Mouse (Mus musculus): ENCODE results near the gene Zc3h12a. TPM values are rescaled to one million over a fixed set of nuclear protein-coding genes. Genes with fewer than 3 reads are reported as not detected.

Zc3h12a gene
- total and polyA plus RNA-seq, 3 experiments: 0.92 to 3.3 TPM; not detected in 1

GRCm38 (mm10) chr4:125152469-125152868 lies 24.8 kb upstream of the Zc3h12a start:
- no peak overlapping the region for H3K9ac ChIP-seq (ENCODE audit: control insufficient read depth, low read depth, low read length, poor library complexity, severe bottlenecking)
- H3K79me2 ChIP-seq (ENCODE audit: control insufficient read depth, insufficient read depth, low read length, poor library complexity): no peaks in the 10 kb centered on the region
- no peaks in the 10 kb centered on the region for H3K36me3 ChIP-seq (ENCODE audit: control insufficient read depth in 1 of 2, insufficient read depth in 2 of 2, low read length in 2 of 2)
- H3K27ac ChIP-seq (ENCODE audit: control insufficient read depth, low read depth, low read length): no peak overlapping the region
- no peak for TF ChIP-seq TBP (IDR thresholded peaks at IDR 0.05; ENCODE audit: low read depth, low read length)
- no peak for TF ChIP-seq ELF1 (IDR thresholded peaks at IDR 0.05; ENCODE audit: low read depth, low read length)
- TF ChIP-seq RAD21 (IDR thresholded peaks at IDR 0.05; ENCODE audit: low read depth, low read length): no peak
- no peak for TF ChIP-seq ZNF384 (IDR thresholded peaks at IDR 0.05; ENCODE audit: low read depth, low read length)
- no peak for TF ChIP-seq MYB (IDR thresholded peaks at IDR 0.05; ENCODE audit: low read depth, low read length)
- no peak for TF ChIP-seq GABPA (IDR thresholded peaks at IDR 0.05; ENCODE audit: low read depth, low read length)
- TF ChIP-seq ZKSCAN1 (IDR thresholded peaks at IDR 0.05; ENCODE audit: low read depth, low read length): no peak
- no peak for TF ChIP-seq POLR2AphosphoS2 (IDR thresholded peaks at IDR 0.05; ENCODE audit: low read length)
- no peak for TF ChIP-seq RCOR1 (IDR thresholded peaks at IDR 0.05; ENCODE audit: low read depth, low read length)
- no peak for DNase-seq (ENCODE audit: low read depth, low spot score)
- no peaks in the 10 kb centered on the region for H3K9me3 ChIP-seq (replicated peaks; ENCODE audit: insufficient read depth, low read length)
- H3K27me3 ChIP-seq (ENCODE audit: control insufficient read depth in 1 of 2, insufficient read depth in 2 of 2, low read length in 2 of 2): no peaks in the 10 kb centered on the region; a peak in 1 of 4 replicates
- H3K4me1 ChIP-seq (ENCODE audit: control insufficient read depth in 1 of 2, insufficient read depth in 2 of 2, low read length in 2 of 2): no peaks in the 10 kb centered on the region
- no peak overlapping the region for H3K4me3 ChIP-seq (ENCODE audit: control insufficient read depth in 1 of 2, insufficient read depth in 1 of 2, low read depth in 2 of 2, low read length in 2 of 2)

GRCm38 (mm10) chr4:125149460-125149859 lies 21.8 kb upstream of the Zc3h12a start:
- Histone ChIP-seq H3K9me3 (replicated peaks; ENCODE audit: insufficient read depth, low read length) (no peaks in the 10 kb centered on the region), H3K4me3 (ENCODE audit: control insufficient read depth in 1 of 2, insufficient read depth in 1 of 2, low read depth in 2 of 2, low read length in 2 of 2) (no peak overlapping the region), H3K27ac (ENCODE audit: control insufficient read depth, low read depth, low read length) (no peak overlapping the region), H3K27me3 (ENCODE audit: control insufficient read depth in 1 of 2, insufficient read depth in 2 of 2, low read length in 2 of 2) (no peaks in the 10 kb centered on the region; a peak in 1 of 4 replicates), H3K4me1 (ENCODE audit: control insufficient read depth in 1 of 2, insufficient read depth in 2 of 2, low read length in 2 of 2) (no peaks in the 10 kb centered on the region), H3K9ac (ENCODE audit: control insufficient read depth, low read depth, low read length, poor library complexity, severe bottlenecking) (no peak overlapping the region), H3K36me3 (ENCODE audit: control insufficient read depth in 1 of 2, insufficient read depth in 2 of 2, low read length in 2 of 2) (no peaks in the 10 kb centered on the region), H3K79me2 (ENCODE audit: control insufficient read depth, insufficient read depth, low read length, poor library complexity) (no peaks in the 10 kb centered on the region)
- no peak for DNase-seq (ENCODE audit: low read depth, low spot score)
- TF ChIP-seq MXI1 (IDR thresholded peaks at IDR 0.05; ENCODE audit: low read depth, low read length) (no peak), MYB (IDR thresholded peaks at IDR 0.05; ENCODE audit: low read depth, low read length) (no peak), E2F4 (IDR thresholded peaks at IDR 0.05; ENCODE audit: borderline replicate concordance, low read depth, low read length) (no peak), GATA1 (IDR thresholded peaks at IDR 0.05; ENCODE audit: low read depth, low read length) (no peak), MEF2A (IDR thresholded peaks at IDR 0.05; ENCODE audit: extremely low read depth, insufficient replicate concordance, low read depth, low read length, poor library complexity, severe bottlenecking) (no peak), MAZ (IDR thresholded peaks at IDR 0.05; ENCODE audit: low read depth, low read length) (no peak), POLR2AphosphoS2 (IDR thresholded peaks at IDR 0.05; ENCODE audit: low read length) (no peak), TBP (IDR thresholded peaks at IDR 0.05; ENCODE audit: low read depth, low read length) (no peak), ELF1 (IDR thresholded peaks at IDR 0.05; ENCODE audit: low read depth, low read length) (no peak), NELFE (IDR thresholded peaks at IDR 0.05; ENCODE audit: low read depth, low read length) (no peak), ZNF384 (IDR thresholded peaks at IDR 0.05; ENCODE audit: low read depth, low read length) (no peak), CTCF (IDR thresholded peaks at IDR 0.05 in 2 of 3, conservative IDR thresholded peaks at IDR 0.05 in 1 of 3; ENCODE audit: control insufficient read depth in 1 of 3, insufficient read depth in 1 of 3, low read depth in 2 of 3, low read length in 3 of 3, poor library complexity in 1 of 3, severe bottlenecking in 1 of 3) (no peak), MYC (IDR thresholded peaks at IDR 0.05; ENCODE audit: low read depth, low read length) (no peak), HCFC1 (IDR thresholded peaks at IDR 0.05; ENCODE audit: low read depth, low read length) (no peak), POLR2AphosphoS5 (IDR thresholded peaks at IDR 0.05; ENCODE audit: borderline replicate concordance, low read depth, low read length) (no peak), POLR2A (IDR thresholded peaks at IDR 0.05; ENCODE audit: control insufficient read depth in 1 of 2, insufficient read depth in 1 of 2, low read depth in 1 of 2, low read length in 2 of 2, poor library complexity in 1 of 2) (no peak), EP300 (IDR thresholded peaks at IDR 0.05; ENCODE audit: low read depth in 1 of 2, low read length in 2 of 2) (no peak), MAFK (IDR thresholded peaks at IDR 0.05; ENCODE audit: borderline replicate concordance, low read depth, low read length) (no peak), TCF12 (IDR thresholded peaks at IDR 0.05; ENCODE audit: low read depth, low read length) (no peak)
